Mouse (Mus musculus): ENCODE data around the gene Mettl23. TPM values are rescaled to one million over a fixed set of nuclear protein-coding genes. Genes with fewer than 3 reads are reported as not detected.
"Not testable (repeated sequence)": the region's sequence is repeated elsewhere in the genome, so short reads cannot be mapped to it uniquely, and the experiment has no call there.

The Mettl23 gene
- polyA plus RNA-seq, 1 experiment from 2014 or later: 60.4 TPM

DNA sequence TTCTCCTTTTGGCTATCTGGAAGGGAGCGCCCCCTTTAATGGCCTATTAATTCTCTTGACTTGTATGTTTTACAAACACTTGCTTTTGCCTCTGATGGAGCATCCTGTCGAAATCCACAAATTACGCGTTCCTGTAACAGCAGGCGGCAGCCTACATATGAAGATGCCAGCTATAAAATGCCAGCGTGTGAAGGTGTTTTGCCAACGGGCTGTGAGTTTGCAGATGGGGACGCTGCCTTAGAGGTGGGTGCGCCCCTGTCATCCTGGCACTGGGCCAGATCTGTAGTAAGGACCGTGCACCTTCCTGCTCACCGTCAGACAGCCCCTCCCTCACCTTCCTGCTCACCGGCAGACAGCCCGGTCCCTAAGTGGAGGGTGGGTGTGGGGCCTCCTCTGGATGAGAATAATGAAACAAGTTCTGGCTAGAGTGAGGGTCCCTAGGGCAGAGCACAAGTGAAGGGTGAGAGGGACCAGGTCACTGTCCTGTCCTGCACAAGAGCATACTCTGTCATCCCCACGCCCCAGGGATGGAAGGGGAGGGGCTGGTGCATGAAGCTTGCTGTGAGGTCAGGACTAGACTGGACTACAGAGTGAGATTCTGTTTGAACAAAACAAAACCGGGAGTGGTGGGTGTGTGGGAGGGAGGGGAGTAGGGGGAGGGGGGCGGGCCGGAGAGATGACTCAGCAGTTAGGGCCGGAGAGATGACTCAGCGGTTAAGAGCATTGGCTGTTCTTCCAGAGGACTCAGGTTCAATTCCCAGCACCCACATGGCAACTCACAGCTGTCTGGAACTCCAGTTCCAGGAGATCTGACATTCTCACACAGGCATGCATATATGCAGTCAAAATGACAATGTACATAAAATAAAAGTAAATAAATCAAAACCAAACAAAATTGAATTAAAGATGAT, 50.7 kb downstream of the Mettl23 start:
- Histone ChIP-seq H3K4me2 (no peak overlapping the region), H3K9ac (ENCODE audit: low read depth, low read length) (no peak overlapping the region), H3K36me3 (ENCODE audit: control insufficient read depth, insufficient read depth, low read length) (no peaks in the 10 kb centered on the region), H3K9me3 (replicated peaks; ENCODE audit: control insufficient read depth, low read length) (no peaks in the 10 kb centered on the region), H3K4me1 (ENCODE audit: control insufficient read depth, insufficient read depth, low read length) (no peaks in the 10 kb centered on the region), H3K27ac (ENCODE audit: low read depth, low read length) (no peak overlapping the region), H3K4me3 (ENCODE audit: low read depth, low read length) (no peak overlapping the region), H3K27me3 (ENCODE audit: control insufficient read depth, insufficient read depth, low read length) (peaks cover 5% of the 10 kb centered on the region; the same call in 1 of the 2 replicates)
- WGBS (ENCODE audit: insufficient replicate concordance): 70% methylated on average over 19 of the region's 19 CpGs
- ATAC-seq (replicated peaks; ENCODE audit: insufficient number of reproducible peaks, low FRiP score, low TSS enrichment): 0 out of 2 replicates have a peak, but pooled peaks have one; percentile 22

DNA sequence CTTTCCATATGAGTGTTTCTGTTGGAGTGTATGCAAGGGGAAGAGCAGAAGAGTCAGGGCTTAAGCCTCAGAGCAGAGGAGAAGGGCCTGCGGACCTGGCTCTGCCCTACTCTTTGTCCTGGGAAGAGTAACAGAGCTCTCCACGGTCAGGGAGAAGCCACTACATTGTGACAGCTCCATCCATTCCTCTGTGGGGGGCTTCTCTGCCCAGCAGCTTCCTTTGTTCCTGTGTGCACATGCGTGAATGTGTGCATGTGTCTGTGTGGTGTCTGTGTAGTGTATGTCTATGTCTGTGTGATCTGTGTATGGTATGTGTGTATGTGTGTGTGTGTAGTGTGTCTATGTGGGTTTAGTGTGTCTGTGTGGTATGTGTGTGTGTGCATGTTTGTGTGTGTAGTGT, 52.3 kb downstream of the Mettl23 start:
- Histone ChIP-seq H3K4me3 (ENCODE audit: low read depth, low read length) (no peak overlapping the region), H3K36me3 (ENCODE audit: control insufficient read depth, insufficient read depth, low read length) (no peaks in the 10 kb centered on the region), H3K4me2 (no peak overlapping the region), H3K9me3 (replicated peaks; ENCODE audit: control insufficient read depth, low read length) (no peaks in the 10 kb centered on the region), H3K27me3 (ENCODE audit: control insufficient read depth, insufficient read depth, low read length) (peaks cover 3% of the 10 kb centered on the region; the same call in 1 of the 2 replicates), H3K27ac (ENCODE audit: low read depth, low read length) (no peak overlapping the region), H3K9ac (ENCODE audit: low read depth, low read length) (no peak overlapping the region), H3K4me1 (ENCODE audit: control insufficient read depth, insufficient read depth, low read length) (no peaks in the 10 kb centered on the region)
- ATAC-seq (replicated peaks; ENCODE audit: insufficient number of reproducible peaks, low FRiP score, low TSS enrichment): no peak
- 78% methylated on average over 3 of the region's 3 CpGs for WGBS (ENCODE audit: insufficient replicate concordance)

DNA sequence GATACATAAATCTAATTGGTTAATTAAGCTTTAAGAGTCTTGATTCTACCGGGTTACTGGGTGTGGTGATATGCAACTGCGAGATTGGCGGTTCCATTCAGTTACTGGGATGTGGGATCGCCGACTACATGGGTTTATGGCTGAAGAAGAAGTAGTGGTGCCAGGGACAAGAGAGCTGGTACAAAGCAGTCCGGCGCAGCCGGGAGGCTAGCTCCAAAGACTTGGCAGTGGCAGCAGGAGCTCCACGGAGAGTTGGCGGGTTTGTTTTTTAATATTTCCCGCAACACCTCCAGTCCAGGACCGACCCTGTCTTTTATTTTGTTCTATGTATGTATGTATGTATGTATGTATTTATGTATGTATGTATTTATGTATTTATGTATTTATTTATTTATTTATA, 56.2 kb downstream of the Mettl23 start:
- no peaks in the 10 kb centered on the region for H3K9me3 ChIP-seq (replicated peaks; ENCODE audit: control insufficient read depth, low read length)
- no peak overlapping the region for H3K9ac ChIP-seq (ENCODE audit: low read depth, low read length)
- H3K4me3 ChIP-seq (ENCODE audit: low read depth, low read length): no peak overlapping the region
- no peaks in the 10 kb centered on the region for H3K36me3 ChIP-seq (ENCODE audit: control insufficient read depth, insufficient read depth, low read length)
- no peak overlapping the region for H3K4me2 ChIP-seq
- H3K27me3 ChIP-seq (ENCODE audit: control insufficient read depth, insufficient read depth, low read length): peaks cover 14% of the 10 kb centered on the region
- no peak overlapping the region for H3K27ac ChIP-seq (ENCODE audit: low read depth, low read length)
- 90% methylated on average over 12 of the region's 12 CpGs for WGBS (ENCODE audit: insufficient replicate concordance)
- H3K4me1 ChIP-seq (ENCODE audit: control insufficient read depth, insufficient read depth, low read length): no peaks in the 10 kb centered on the region
- ATAC-seq (replicated peaks; ENCODE audit: insufficient number of reproducible peaks, low FRiP score, low TSS enrichment): no peak

- not testable (repeated sequence) for H3K4me2 ChIP-seq; ATAC-seq (replicated peaks; ENCODE audit: insufficient number of reproducible peaks, low FRiP score, low TSS enrichment); H3K27ac ChIP-seq (ENCODE audit: low read depth, low read length); H3K9me3 ChIP-seq (replicated peaks; ENCODE audit: control insufficient read depth, low read length); H3K4me1 ChIP-seq (ENCODE audit: control insufficient read depth, insufficient read depth, low read length); H3K4me3 ChIP-seq (ENCODE audit: low read depth, low read length); H3K9ac ChIP-seq (ENCODE audit: low read depth, low read length); H3K36me3 ChIP-seq (ENCODE audit: control insufficient read depth, insufficient read depth, low read length)
- WGBS (ENCODE audit: insufficient replicate concordance): 83% methylated on average over 10 of the region's 10 CpGs
- peaks cover 35% of the 10 kb centered on the region for H3K27me3 ChIP-seq (ENCODE audit: control insufficient read depth, insufficient read depth, low read length)
Observed at GRCm38 (mm10) chr11:116902588-116902987, 59.5 kb downstream of the Mettl23 start.

Other genes with a start within 250 kb of the Mettl23 start
- gene Rhbdf2, start 216.3 kb upstream of the Mettl23 start, polyA plus RNA-seq (2014; fragmentation: Nextera tagmentation; extraction: Ambion mirVana): 5.0 and 6.0 TPM in 2 replicates
- gene Prcd, start 189.7 kb upstream of the Mettl23 start, polyA plus RNA-seq (2014; fragmentation: Nextera tagmentation; extraction: Ambion mirVana): 0.35 and 0.92 TPM in 2 replicates
- 1.1 and 1.2 TPM in 2 replicates for gene Cygb, start 189.0 kb upstream of the Mettl23 start, polyA plus RNA-seq (2014; fragmentation: Nextera tagmentation; extraction: Ambion mirVana)
- gene St6galnac1, start 67.8 kb upstream of the Mettl23 start, polyA plus RNA-seq (2014; fragmentation: Nextera tagmentation; extraction: Ambion mirVana): not detected in 2 replicates
- 15.9 and 16.1 TPM in 2 replicates for gene Mxra7, start 15.2 kb upstream of the Mettl23 start, polyA plus RNA-seq (2014; fragmentation: Nextera tagmentation; extraction: Ambion mirVana)
- 83.2 and 89.0 TPM in 2 replicates for gene Jmjd6, start 171 bp downstream of the Mettl23 start, polyA plus RNA-seq (2014; fragmentation: Nextera tagmentation; extraction: Ambion mirVana)
- 29.3 and 35.8 TPM in 2 replicates for gene Mfsd11, start 9.2 kb downstream of the Mettl23 start, polyA plus RNA-seq (2014; fragmentation: Nextera tagmentation; extraction: Ambion mirVana)
- 577 and 621 TPM in 2 replicates for gene Srsf2, start 9.8 kb downstream of the Mettl23 start, polyA plus RNA-seq (2014; fragmentation: Nextera tagmentation; extraction: Ambion mirVana)
- 0.29 and 0.66 TPM in 2 replicates for gene Mgat5b, start 75.6 kb downstream of the Mettl23 start, polyA plus RNA-seq (2014; fragmentation: Nextera tagmentation; extraction: Ambion mirVana)

All from heart, embryonic 11.5 days (tissue).